Comparison of ENCODE assay signal across 8 mouse cellular contexts in the genomic region with DNA sequence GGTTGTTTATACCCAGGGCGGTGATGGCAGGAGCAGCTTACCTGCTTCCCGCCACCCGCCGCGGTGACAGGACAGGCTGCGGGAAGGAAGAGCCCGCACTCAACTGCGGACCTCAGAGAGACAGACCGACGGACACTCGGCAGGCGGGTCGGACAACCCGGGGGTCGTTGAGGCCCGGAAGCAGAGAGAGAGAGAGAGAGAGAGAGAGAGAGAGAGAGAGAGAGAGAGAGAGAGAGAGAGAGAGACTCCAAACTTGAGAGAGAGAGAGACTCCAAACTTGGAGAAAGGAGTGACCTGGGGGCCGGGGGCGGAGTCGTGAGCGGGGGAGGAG. TPM values are rescaled to one million over a fixed set of nuclear protein-coding genes. Genes with fewer than 3 reads are reported as not detected.
A peak's percentile ranks its signal among the peaks of the same experiment; 100 is the strongest.
DNase-seq lines count a peak whose midpoint lies in the region; ATAC-seq and TF ChIP-seq lines count a peak whose summit lies in the region.

Gene Gm49510, plus strand, starts transcription at position 259 of the 331 bp plus-strand sequence.

- no peaks in the 10 kb centered on the region for H3K9me3 ChIP-seq in hindbrain, embryonic 14.5 days (ENCODE audit: control insufficient read depth, low read length)
- H3K9me3 ChIP-seq in midbrain, embryonic 15.5 days, result no peaks in the 10 kb centered on the region

- TF ChIP-seq POLR2A in kidney, adult 2 months (IDR thresholded peaks at IDR 0.05; ENCODE audit: low read depth, low read length), result no peak

- H3K4me2 ChIP-seq in hindbrain, embryonic 14.5 days (replicated peaks), result peak within 1 kb of the TSS; percentile 79
- peak within 1 kb of the TSS; percentile 97 for H3K4me2 ChIP-seq in midbrain, embryonic 15.5 days

- peak within 1 kb of the TSS; percentile 83 for H3K4me3 ChIP-seq in kidney, adult 2 months (ENCODE audit: insufficient read depth, low read depth, low read length)
- H3K4me3 ChIP-seq in brown adipose tissue, adult 24 weeks (ENCODE audit: insufficient read depth, low read depth, low read length), result peak within 1 kb of the TSS; percentile 73
- peak within 1 kb of the TSS; percentile 40 for H3K4me3 ChIP-seq in hindbrain, embryonic 14.5 days (replicated peaks; ENCODE audit: low read length)
- H3K4me3 ChIP-seq in midbrain, embryonic 15.5 days, result peak within 1 kb of the TSS; percentile 49

- no peak for ATAC-seq in hindbrain, embryonic 14.5 days (ENCODE audit: low FRiP score)
- no peak for ATAC-seq in midbrain, embryonic 15.5 days (replicated peaks)

- H3K27ac ChIP-seq in kidney, adult 2 months (ENCODE audit: insufficient read depth, low read depth, low read length), result peak within 1 kb of the TSS; percentile 43
- H3K27ac ChIP-seq in brown adipose tissue, adult 24 weeks (replicated peaks; ENCODE audit: low read depth, low read length), result 0 out of 2 replicates have a peak within 1 kb of the TSS, but pooled peaks have one; percentile 39
- H3K27ac ChIP-seq in hindbrain, embryonic 14.5 days, result no peak within 1 kb of the TSS
- no peak within 1 kb of the TSS for H3K27ac ChIP-seq in midbrain, embryonic 15.5 days

- TF ChIP-seq CTCF in kidney, adult 2 months (conservative IDR thresholded peaks at IDR 0.05; ENCODE audit: insufficient read depth, insufficient read length, low read depth, low read length), result no peak

- H3K9ac ChIP-seq in hindbrain, embryonic 14.5 days, result peak within 1 kb of the TSS; percentile 55
- H3K9ac ChIP-seq in midbrain, embryonic 15.5 days, result peak within 1 kb of the TSS; percentile 58

- no peaks in the 10 kb centered on the region for H3K27me3 ChIP-seq in kidney, adult 2 months (replicated peaks; ENCODE audit: control insufficient read depth, insufficient read depth, low read length)
- peaks cover 17% of the 10 kb centered on the region for H3K27me3 ChIP-seq in hindbrain, embryonic 14.5 days (ENCODE audit: control insufficient read depth, insufficient read depth, low read length)
- peaks cover 28% of the 10 kb centered on the region for H3K27me3 ChIP-seq in midbrain, embryonic 15.5 days (replicated peaks)

- H3K36me3 ChIP-seq in kidney, adult 2 months (ENCODE audit: control insufficient read depth, insufficient read depth, low read length), result no peaks in the 10 kb centered on the region
- H3K36me3 ChIP-seq in hindbrain, embryonic 14.5 days (replicated peaks; ENCODE audit: control insufficient read depth, insufficient read depth), result peaks cover 9% of the 10 kb centered on the region
- H3K36me3 ChIP-seq in midbrain, embryonic 15.5 days (replicated peaks), result no peaks in the 10 kb centered on the region

- H3K4me1 ChIP-seq in kidney, adult 2 months (ENCODE audit: control insufficient read depth, insufficient read depth, low read length), result no peaks in the 10 kb centered on the region
- H3K4me1 ChIP-seq in brown adipose tissue, adult 24 weeks (ENCODE audit: control insufficient read depth, insufficient read depth, insufficient read length, low read length), result no peaks in the 10 kb centered on the region; the same call in 1 of the 2 replicates
- peaks cover 7% of the 10 kb centered on the region for H3K4me1 ChIP-seq in hindbrain, embryonic 14.5 days (replicated peaks; ENCODE audit: control insufficient read depth, insufficient read depth, low read length)
- peaks cover 18% of the 10 kb centered on the region for H3K4me1 ChIP-seq in midbrain, embryonic 15.5 days

- DNase-seq in kidney, adult 2 months, result peak; percentile 33
- DNase-seq in kidney, adult 9 months, result no peak
- DNase-seq in hindbrain, embryonic 14.5 days (ENCODE audit: low spot score), result no peak
- no peak for DNase-seq in layer of hippocampus, postnatal 10 days (ENCODE audit: low spot score in 2 of 2)
- DNase-seq in left cerebral cortex, adult 9 months (ENCODE audit: low spot score in 2 of 2), result no peak
- no peak for DNase-seq in right cerebral cortex, postnatal 25 days

- 4% methylated on average over 19 of the region's 20 CpGs for WGBS in kidney, adult 2 months
- 4% methylated on average over 17 of the region's 20 CpGs for WGBS in hindbrain, embryonic 14.5 days
- WGBS in midbrain, embryonic 15.5 days, result 2% methylated on average over 20 of the region's 20 CpGs

RNA-seq across cellular contexts. Expression of gene Gm49510, which starts in this region (rescaled TPM):
- polyA plus RNA-seq in kidney, adult 2 months (2012; rRNA removed), result 0.03 TPM in 1 of 2 replicates, not detected in the other
- not detected in 2 replicates for polyA plus RNA-seq in brown adipose tissue, adult 24 weeks (2012; ENCODE audit: insufficient read depth, insufficient read length, missing spikeins)
- polyA plus RNA-seq in hindbrain, embryonic 14.5 days (2014; fragmentation: Nextera tagmentation; extraction: Ambion mirVana), result 0.16 TPM in 1 of 2 replicates, not detected in the other
- not detected in 2 replicates for polyA plus RNA-seq in midbrain, embryonic 15.5 days (2015; fragmentation: Nextera tagmentation; extraction: Ambion mirVana)
- total RNA-seq in layer of hippocampus, postnatal 10 days (2021), result not detected

Comparison
In these comparisons a context has a peak if more than half of its experiments do, and no peak if none do; other contexts are left out.
1. Peak in DNase-seq, H3K4me3 ChIP-seq and H3K27ac ChIP-seq in kidney, adult 2 months; RNA of the gene not detected or under 1 TPM.